Mouse (Mus musculus) liver, adult 2 months (tissue): ENCODE results near the gene Clstn1. TPM values are rescaled to one million over a fixed set of nuclear protein-coding genes. Genes with fewer than 3 reads are reported as not detected.

Source experiments
- DNase-seq: peaks from one replicate; pipeline ENCODE4 v3.0.0-alpha.2; 2011; ENCODE audit warnings: low read depth, low spot score; ENCODE audit errors: extremely low read depth
- H3K27ac ChIP-seq: fragments of 200-500 bp; replicated peaks from 2 replicates; pipeline ENCODE4 v1.5.1; 2012; ENCODE audit warnings: low read depth, mild to moderate bottlenecking, control low read depth, inconsistent platforms, low read length; ENCODE audit not compliant: insufficient read depth
- H3K27me3 ChIP-seq: fragments of 200-500 bp; 2 replicates; pipeline ENCODE4 v1.6.1; 2012; ENCODE audit warnings: mild to moderate bottlenecking, moderate library complexity, low read length, inconsistent platforms; ENCODE audit not compliant: control insufficient read depth, insufficient read depth
- H3K36me3 ChIP-seq: fragments of 200-500 bp; 2 replicates; pipeline ENCODE4 v1.6.1; 2012; ENCODE audit warnings: low read length, inconsistent platforms; ENCODE audit not compliant: control insufficient read depth, insufficient read depth
- H3K4me1 ChIP-seq: fragments of 200-500 bp; 2 replicates; pipeline ENCODE4 v1.6.1; 2011; ENCODE audit warnings: low read length; ENCODE audit not compliant: control insufficient read depth, insufficient read depth
- H3K4me3 ChIP-seq: fragments of 200-500 bp; 2 replicates; pipeline ENCODE4 v1.5.1; 2011; ENCODE audit warnings: low read depth, mild to moderate bottlenecking, control low read depth, low read length, moderate library complexity; ENCODE audit not compliant: insufficient read depth
- H3K79me2 ChIP-seq: fragments of 200-500 bp; 2 replicates; pipeline ENCODE4 v1.6.1; 2012; ENCODE audit warnings: inconsistent platforms, mild to moderate bottlenecking, low read length, moderate library complexity; ENCODE audit not compliant: control insufficient read depth, insufficient read depth
- H3K9ac ChIP-seq: fragments of 200-500 bp; 2 replicates; pipeline ENCODE4 v1.6.1; 2012; ENCODE audit warnings: low read depth, mild to moderate bottlenecking, control low read depth, inconsistent platforms, low read length
- CTCF ChIP-seq: fragments of 200-500 bp; IDR thresholded peaks from 2 replicates; pipeline ENCODE4 v1.5.1; 2011; ENCODE audit warnings: low read depth, low read length, control low read depth
- POLR2A ChIP-seq: fragments of 200-500 bp; IDR thresholded peaks from 2 replicates; pipeline ENCODE4 v1.6.1; 2011; ENCODE audit warnings: low read length, control low read depth; ENCODE audit not compliant: insufficient read depth; ENCODE audit errors: extremely low read depth
- WGBS: fragments of 180-500 bp; shearing (Covaris S2); methylation state at CpG from one replicate; pipeline ENCODE4 v1.1.7; 2018; 5-methylcytosine and 5-hydroxymethylcytosine counted together
- polyA plus RNA-seq: library from polyadenylated mRNA; depleted of rRNA; stranded (reverse); fragments of >200 nt; gene quantifications from 2 replicates; pipeline ENCODE4 v1.2.3, GENCODE M21; 2012
- total RNA-seq: library from RNA; depleted of rRNA; stranded (reverse); fragments of >200 nt; gene quantifications from 2 replicates; pipeline ENCODE4 v1.2.3, GENCODE M21; 2014

Clstn1 gene
- total and polyA plus RNA-seq, 2 experiments = 1.5 to 2.3 TPM

GRCm38 (mm10) chr4:149569781-149570497 lies 16.3 kb upstream of the Clstn1 start:
- WGBS = 79% methylated on average over 6 of the region's 6 CpGs
- Histone ChIP-seq H3K4me1 (no peaks in the 10 kb centered on the region), H3K79me2 (no peaks in the 10 kb centered on the region), H3K4me3 (no peak overlapping the region), H3K36me3 (no peaks in the 10 kb centered on the region), H3K9ac (no peak overlapping the region), H3K27ac (no peak overlapping the region), H3K27me3 (no peaks in the 10 kb centered on the region)
- TF ChIP-seq CTCF = no peak
- no peak for TF ChIP-seq POLR2A
- DNase-seq = no peak

DNA sequence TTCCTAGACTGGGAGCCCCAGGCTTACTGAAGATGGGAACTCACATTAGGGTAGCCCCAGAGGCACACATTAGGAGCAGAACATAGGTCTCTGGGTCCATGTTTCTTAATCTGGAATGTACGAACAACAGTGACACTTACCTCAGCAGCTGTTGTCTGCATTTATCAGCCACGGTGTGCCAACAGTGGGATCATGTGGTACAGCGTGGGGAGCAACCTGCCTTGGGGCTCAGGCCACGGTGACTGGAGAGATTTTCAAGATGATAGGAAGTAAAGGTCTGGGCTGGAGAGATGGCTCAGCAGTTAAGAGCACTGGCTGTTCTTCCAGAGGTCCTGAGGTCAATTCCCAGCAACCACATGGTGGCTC lies 15.8 kb upstream of the Clstn1 start:
- H3K9ac ChIP-seq = no peak overlapping the region
- no peaks in the 10 kb centered on the region for H3K36me3 ChIP-seq
- H3K4me3 ChIP-seq = no peak overlapping the region
- H3K27me3 ChIP-seq = no peaks in the 10 kb centered on the region
- TF ChIP-seq CTCF = no peak
- no peak for TF ChIP-seq POLR2A
- no peak for DNase-seq
- H3K4me1 ChIP-seq = no peaks in the 10 kb centered on the region
- H3K79me2 ChIP-seq = no peaks in the 10 kb centered on the region
- H3K27ac ChIP-seq = no peak overlapping the region
- WGBS = 82% methylated on average over 4 of the region's 4 CpGs

DNA sequence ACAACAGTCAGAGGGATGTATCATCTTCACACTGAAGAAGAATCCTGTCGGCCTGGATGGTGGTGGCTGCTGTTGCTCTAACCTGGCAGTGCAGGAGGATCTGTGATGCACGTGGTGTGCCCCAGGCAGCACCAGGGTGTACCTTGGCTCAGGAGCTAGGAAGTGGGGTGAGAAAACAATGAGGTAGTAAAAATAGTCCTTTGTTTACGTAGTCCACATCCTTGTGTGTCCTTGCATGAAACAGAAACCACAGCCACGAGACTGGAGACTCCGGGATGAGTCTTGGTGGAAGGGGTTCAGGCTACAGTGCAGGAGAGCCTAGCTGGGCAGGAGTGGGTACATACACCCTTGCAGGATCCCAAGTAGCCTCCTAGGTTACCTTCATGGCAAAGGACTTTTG lies 15.1 kb upstream of the Clstn1 start:
- DNase-seq = no peak
- H3K4me3 ChIP-seq = no peak overlapping the region
- H3K27me3 ChIP-seq = no peaks in the 10 kb centered on the region
- no peak overlapping the region for H3K9ac ChIP-seq
- no peaks in the 10 kb centered on the region for H3K36me3 ChIP-seq
- TF ChIP-seq CTCF (no peak), POLR2A (no peak)
- H3K27ac ChIP-seq = no peak overlapping the region
- no peaks in the 10 kb centered on the region for H3K4me1 ChIP-seq
- 66% methylated on average over 5 of the region's 5 CpGs for WGBS
- no peaks in the 10 kb centered on the region for H3K79me2 ChIP-seq

- 41% methylated on average over 8 of the region's 8 CpGs for WGBS
- Histone ChIP-seq H3K36me3 (no peaks in the 10 kb centered on the region), H3K4me1 (no peaks in the 10 kb centered on the region), H3K9ac (no peak overlapping the region), H3K27me3 (no peaks in the 10 kb centered on the region), H3K27ac (no peak overlapping the region), H3K79me2 (no peaks in the 10 kb centered on the region), H3K4me3 (no peak overlapping the region)
- TF ChIP-seq POLR2A (no peak), CTCF (no peak)
- DNase-seq = no peak
These were observed 14.6 kb upstream of the Clstn1 start for GRCm38 (mm10) chr4:149571651-149572149.

DNA sequence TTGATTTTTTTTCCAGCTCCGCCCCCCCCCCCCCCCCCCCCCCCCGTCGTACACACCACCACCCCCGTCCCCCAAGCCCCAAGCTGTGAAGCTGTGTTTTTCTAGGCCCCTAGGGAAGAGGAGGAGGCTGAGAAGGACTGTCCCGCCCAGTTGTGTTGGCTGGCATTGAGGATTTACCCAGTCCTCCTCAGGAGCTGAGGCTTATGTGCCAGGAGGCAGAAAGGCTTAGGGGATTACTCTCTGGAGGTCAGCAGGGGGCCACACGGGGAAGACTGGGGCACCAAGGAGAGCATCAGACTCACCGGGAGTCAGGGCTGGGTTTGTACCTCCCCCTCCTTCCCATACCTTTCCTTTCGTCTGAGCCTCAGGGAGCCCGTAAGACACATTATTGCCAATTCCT lies 13.8 kb upstream of the Clstn1 start:
- H3K27me3 ChIP-seq = no peaks in the 10 kb centered on the region
- no peak for DNase-seq
- no peak overlapping the region for H3K27ac ChIP-seq
- H3K9ac ChIP-seq = no peak overlapping the region
- TF ChIP-seq CTCF (no peak), POLR2A (no peak)
- no peaks in the 10 kb centered on the region for H3K4me1 ChIP-seq
- H3K36me3 ChIP-seq = no peaks in the 10 kb centered on the region
- WGBS = 51% methylated on average over 7 of the region's 9 CpGs
- no peak overlapping the region for H3K4me3 ChIP-seq
- no peaks in the 10 kb centered on the region for H3K79me2 ChIP-seq

- Histone ChIP-seq H3K36me3 (no peaks in the 10 kb centered on the region), H3K27ac (no peak overlapping the region), H3K4me3 (no peak overlapping the region), H3K4me1 (no peaks in the 10 kb centered on the region), H3K79me2 (no peaks in the 10 kb centered on the region), H3K9ac (no peak overlapping the region), H3K27me3 (no peaks in the 10 kb centered on the region)
- 80% methylated on average over 8 of the region's 8 CpGs for WGBS
- no peak for DNase-seq
- TF ChIP-seq POLR2A = no peak
These were observed 13.4 kb upstream of the Clstn1 start for GRCm38 (mm10) chr4:149572851-149573250.
